Mouse (Mus musculus) cerebellum, adult 9-11 months (tissue): Measurements from ENCODE around the gene Gpr171.
"Not testable (repeated sequence)": the region's sequence is repeated elsewhere in the genome, so short reads cannot be mapped to it uniquely, and the experiment has no call there.

Source experiments
- DNase-seq: peaks from one replicate; pipeline ENCODE4 v3.0.0; 2022

Gene Gpr171

GRCm38 (mm10) chr3:59113291-59113690 lies 11.7 kb upstream of the Gpr171 start:
- not testable (repeated sequence) for DNase-seq

- no peak for DNase-seq
Measured at GRCm38 (mm10) chr3:59111944-59112343, 10.3 kb upstream of the Gpr171 start.

GRCm38 (mm10) chr3:59109834-59110233 lies 8.2 kb upstream of the Gpr171 start:
- not testable (repeated sequence) for DNase-seq

- DNase-seq: no peak
Measured at GRCm38 (mm10) chr3:59107439-59107838, 5.8 kb upstream of the Gpr171 start.

GRCm38 (mm10) chr3:59104462-59104861 lies 2.8 kb upstream of the Gpr171 start:
- no peak for DNase-seq

- no peak for DNase-seq
Measured at GRCm38 (mm10) chr3:59102146-59102545, 525 bp upstream of the Gpr171 start.

GRCm38 (mm10) chr3:59098540-59098939 lies 3.1 kb downstream of the Gpr171 start:
- no peak for DNase-seq

- no peak for DNase-seq
Measured at GRCm38 (mm10) chr3:59097421-59097820, 4.2 kb downstream of the Gpr171 start.

- no peak for DNase-seq
Measured at GRCm38 (mm10) chr3:59092702-59093101, 8.9 kb downstream of the Gpr171 start.

- peak; percentile 34 for DNase-seq
Measured at GRCm38 (mm10) chr3:59080919-59081318, 20.7 kb downstream of the Gpr171 start.

GRCm38 (mm10) chr3:59080293-59080916 lies 21.2 kb downstream of the Gpr171 start:
- DNase-seq: no peak

- DNase-seq: peak; percentile 44
Measured at GRCm38 (mm10) chr3:59079327-59079726, 22.3 kb downstream of the Gpr171 start.

- DNase-seq: no peak
Measured at GRCm38 (mm10) chr3:59078585-59078984, 23.0 kb downstream of the Gpr171 start.

- no peak for DNase-seq
Measured at GRCm38 (mm10) chr3:59077278-59077677, 24.3 kb downstream of the Gpr171 start.

- not testable (repeated sequence) for DNase-seq
Measured at GRCm38 (mm10) chr3:59069071-59069470, 32.5 kb downstream of the Gpr171 start.

GRCm38 (mm10) chr3:59066558-59067294 lies 34.9 kb downstream of the Gpr171 start:
- DNase-seq: no peak

- DNase-seq: no peak
Measured at GRCm38 (mm10) chr3:59065937-59066336, 35.7 kb downstream of the Gpr171 start.

GRCm38 (mm10) chr3:59063431-59063830 lies 38.2 kb downstream of the Gpr171 start:
- DNase-seq: no peak

GRCm38 (mm10) chr3:59062141-59062540 lies 39.5 kb downstream of the Gpr171 start:
- DNase-seq: no peak

- DNase-seq: no peak
Measured at GRCm38 (mm10) chr3:59060131-59060530, 41.5 kb downstream of the Gpr171 start.

GRCm38 (mm10) chr3:59059022-59059541 lies 42.5 kb downstream of the Gpr171 start:
- DNase-seq: peak; percentile 77

GRCm38 (mm10) chr3:59054834-59055535 lies 46.6 kb downstream of the Gpr171 start:
- no peak for DNase-seq
